Mouse (Mus musculus) forebrain, embryonic 12.5 days (tissue): ENCODE data around the gene Gm20388. TPM values are rescaled to one million over a fixed set of nuclear protein-coding genes. Genes with fewer than 3 reads are reported as not detected.

Experiments used
- ATAC-seq: fragments of 200-750 bp; cut with Nextera tagmentation; 2 replicates; pipeline ENCODE4 v1.8.0; 2017; ENCODE audit warnings: moderate TSS enrichment; ENCODE audit not compliant: low FRiP score
- H3K27ac ChIP-seq: fragments of 300-500 bp; sonication (generic); 2 replicates; pipeline ENCODE4 v1.5.1; 2016; ENCODE audit warnings: mild to moderate bottlenecking
- H3K27me3 ChIP-seq: fragments of 300-500 bp; sonication (generic); 2 replicates; pipeline ENCODE4 v1.6.1; 2016; ENCODE audit warnings: mild to moderate bottlenecking
- H3K36me3 ChIP-seq: fragments of 300-500 bp; sonication (generic); replicated peaks from 2 replicates; pipeline ENCODE4 v1.6.1; 2016; ENCODE audit warnings: mild to moderate bottlenecking
- H3K4me1 ChIP-seq: fragments of 300-500 bp; sonication (generic); 2 replicates; pipeline ENCODE4 v1.6.1; 2016
- H3K4me2 ChIP-seq: fragments of 300-500 bp; sonication (generic); 2 replicates; pipeline ENCODE4 v1.6.1; 2016; ENCODE audit warnings: mild to moderate bottlenecking, moderate library complexity
- H3K4me3 ChIP-seq: fragments of 300-500 bp; sonication (generic); replicated peaks from 2 replicates; pipeline ENCODE4 v1.5.1; 2016; ENCODE audit warnings: mild to moderate bottlenecking
- H3K9ac ChIP-seq: fragments of 300-500 bp; sonication (generic); 2 replicates; pipeline ENCODE4 v1.6.1; 2016; ENCODE audit warnings: mild to moderate bottlenecking
- H3K9me3 ChIP-seq: fragments of 300-500 bp; sonication (generic); 2 replicates; pipeline ENCODE4 v1.6.1; 2016
- WGBS: fragments of 180-500 bp; shearing (Covaris S2); methylation state at CpG from one replicate; pipeline ENCODE4 v1.1.7; 2016; 5-methylcytosine and 5-hydroxymethylcytosine counted together
- polyA plus RNA-seq: library from polyadenylated mRNA; unstranded; fragments of >200 nt; fragmentation: Nextera tagmentation; extraction: Ambion mirVana; gene quantifications from 2 replicates; pipeline ENCODE4 v1.2.1, GENCODE M21; 2016

Gm20388 gene
- polyA plus RNA-seq, 1 experiment from 2014 or later: not detected

DNA sequence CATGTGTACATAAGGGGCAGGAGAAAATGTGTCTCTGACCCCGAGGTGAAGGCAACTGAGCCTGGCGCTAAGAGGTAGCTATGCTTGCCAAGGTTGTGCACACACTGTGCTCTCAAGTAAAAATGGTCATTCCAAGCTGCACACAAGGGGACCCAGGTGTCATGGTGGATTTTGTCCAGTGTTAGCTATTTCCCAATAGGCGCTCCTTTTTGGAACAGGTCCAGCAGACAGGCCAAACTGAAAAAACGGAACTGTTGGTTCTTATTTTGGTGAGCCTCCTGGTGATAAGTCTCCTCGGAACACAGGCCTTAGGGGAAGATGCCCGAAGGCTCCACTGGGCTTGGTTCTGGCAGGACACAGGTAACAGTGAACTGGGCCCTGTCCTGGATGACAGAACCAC is 2543.8 kb downstream of the Gm20388 start:
- no peaks in the 10 kb centered on the region for H3K9me3 ChIP-seq
- peaks cover 34% of the 10 kb centered on the region for H3K27me3 ChIP-seq
- H3K9ac ChIP-seq: no peak overlapping the region
- no peak overlapping the region for H3K4me3 ChIP-seq
- H3K27ac ChIP-seq: no peak overlapping the region
- no peaks in the 10 kb centered on the region for H3K4me1 ChIP-seq
- H3K36me3 ChIP-seq: no peaks in the 10 kb centered on the region
- 90% methylated on average over 6 of the region's 6 CpGs for WGBS
- H3K4me2 ChIP-seq: no peak overlapping the region
- ATAC-seq: no peak

GRCm38 (mm10) chr8:122457171-122457570 is 2546.5 kb downstream of the Gm20388 start:
- Histone ChIP-seq H3K4me3 (no peak overlapping the region), H3K4me1 (peaks cover 15% of the 10 kb centered on the region), H3K36me3 (no peaks in the 10 kb centered on the region), H3K4me2 (no peak overlapping the region), H3K27ac (no peak overlapping the region), H3K27me3 (peaks cover 61% of the 10 kb centered on the region), H3K9ac (no peak overlapping the region), H3K9me3 (no peaks in the 10 kb centered on the region)
- ATAC-seq: no peak
- WGBS: 73% methylated on average over 11 of the region's 11 CpGs

DNA sequence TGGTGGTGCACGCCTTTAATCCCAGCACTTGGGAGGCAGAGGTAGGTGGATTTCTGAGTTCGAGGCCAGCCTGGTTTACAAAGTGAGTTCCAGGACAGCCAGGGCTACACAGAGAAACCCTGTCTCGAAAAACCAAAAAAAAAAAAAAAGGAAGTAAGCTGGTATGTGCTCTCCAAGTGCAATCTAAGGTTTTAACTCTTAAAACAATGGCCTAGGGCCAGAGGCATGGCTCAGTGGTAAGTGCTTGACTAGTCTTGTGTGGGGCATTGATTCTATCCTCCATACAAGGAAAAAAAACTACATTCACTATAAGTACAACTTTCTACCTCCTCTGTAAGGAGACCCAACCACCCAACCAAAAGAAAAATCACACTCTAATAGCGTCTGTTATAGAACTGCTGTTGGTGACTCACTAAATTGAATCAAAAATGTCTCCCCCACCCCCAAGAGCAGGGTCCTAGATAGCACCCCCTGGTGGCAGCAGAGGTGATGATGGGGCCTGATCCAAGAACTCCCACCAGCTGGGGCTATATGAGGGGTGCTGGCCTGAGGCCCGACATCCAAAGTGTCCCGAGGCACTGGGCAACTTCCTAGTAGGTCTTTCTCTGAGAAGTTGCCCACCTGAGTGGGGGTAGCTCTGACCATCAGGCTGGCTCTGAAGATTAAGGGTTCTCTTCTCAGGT is 2548.7 kb downstream of the Gm20388 start:
- Histone ChIP-seq H3K4me2 (no peak overlapping the region), H3K36me3 (no peaks in the 10 kb centered on the region), H3K27me3 (peaks cover 82% of the 10 kb centered on the region), H3K4me1 (peaks cover 15% of the 10 kb centered on the region), H3K9ac (no peak overlapping the region), H3K27ac (no peak overlapping the region), H3K4me3 (no peak overlapping the region), H3K9me3 (no peaks in the 10 kb centered on the region)
- WGBS: 53% methylated on average over 6 of the region's 6 CpGs
- ATAC-seq: no peak

- ATAC-seq: no peak
- H3K4me3 ChIP-seq: peak overlapping the region; percentile 37; the same call in 1 of the 2 replicates
- 30% methylated on average over 7 of the region's 7 CpGs for WGBS
Observed at GRCm38 (mm10) chr8:122459990-122460389, 2549.3 kb downstream of the Gm20388 start.

GRCm38 (mm10) chr8:122460524-122461472 is 2550.2 kb downstream of the Gm20388 start, which contains the start of gene Snai3:
Gene Snai3, minus strand, starts transcription at chr8:122460733.
- H3K4me3 ChIP-seq: peak within 1 kb of the TSS; percentile 37
- ATAC-seq: peak; percentile 64
- no peaks in the 10 kb centered on the region for H3K36me3 ChIP-seq
- H3K4me2 ChIP-seq: peak within 1 kb of the TSS; percentile 65
- no peaks in the 10 kb centered on the region for H3K9me3 ChIP-seq
- peaks cover 15% of the 10 kb centered on the region for H3K4me1 ChIP-seq
- 2% methylated on average over 55 of the region's 56 CpGs for WGBS
- peak within 1 kb of the TSS; percentile 40; the same call in 1 of the 2 replicates for H3K9ac ChIP-seq
- peaks cover 82% of the 10 kb centered on the region for H3K27me3 ChIP-seq
- no peak within 1 kb of the TSS for H3K27ac ChIP-seq

More at GRCm38 (mm10) chr8:122459990-122460389, 2549.3 kb downstream of the Gm20388 start:
- Histone ChIP-seq H3K27me3 (peaks cover 82% of the 10 kb centered on the region), H3K9ac (no peak overlapping the region), H3K36me3 (no peaks in the 10 kb centered on the region), H3K27ac (no peak overlapping the region), H3K4me1 (peaks cover 15% of the 10 kb centered on the region), H3K4me2 (peak overlapping the region; percentile 65), H3K9me3 (no peaks in the 10 kb centered on the region)

DNA sequence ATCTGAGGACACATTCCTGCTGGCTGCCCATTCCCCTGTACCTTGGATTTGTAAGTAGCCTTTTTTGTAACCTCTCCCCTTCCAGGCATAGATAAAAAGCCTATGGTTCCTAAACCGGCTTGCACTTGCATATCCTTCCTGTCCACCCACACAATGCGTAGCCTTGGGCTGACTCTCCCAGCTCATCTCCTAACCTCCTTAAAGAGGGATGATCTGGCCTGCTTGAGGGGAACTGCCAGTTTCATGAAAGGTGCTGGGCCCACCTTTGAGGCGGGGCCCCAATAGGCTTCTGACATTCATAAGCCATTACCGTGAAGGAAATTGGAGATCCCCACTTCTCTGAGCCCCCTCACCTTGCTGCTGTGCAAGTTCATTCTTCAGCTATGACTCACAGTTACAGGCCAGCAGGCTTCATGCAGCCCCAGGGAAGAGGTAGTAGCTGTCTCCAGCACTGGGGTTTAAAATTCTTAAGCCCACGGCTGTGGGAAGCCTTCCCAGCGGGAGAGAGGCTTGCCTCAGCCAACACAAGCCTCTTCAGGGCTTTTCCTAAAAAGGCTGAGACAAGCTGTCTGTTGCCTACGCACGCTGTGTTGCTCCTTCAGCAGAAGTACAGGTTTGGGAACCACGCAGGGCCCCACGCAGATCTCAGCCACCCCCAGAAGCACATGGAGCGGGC is 2551.0 kb downstream of the Gm20388 start:
- Histone ChIP-seq H3K27me3 (peaks cover 75% of the 10 kb centered on the region), H3K27ac (0 out of 2 replicates have a peak overlapping the region, but pooled peaks have one; percentile 14), H3K4me3 (no peak overlapping the region), H3K36me3 (peaks cover 4% of the 10 kb centered on the region), H3K9ac (no peak overlapping the region), H3K4me1 (peaks cover 15% of the 10 kb centered on the region), H3K9me3 (no peaks in the 10 kb centered on the region), H3K4me2 (no peak overlapping the region)
- 62% methylated on average over 11 of the region's 11 CpGs for WGBS
- ATAC-seq: no peak

DNA sequence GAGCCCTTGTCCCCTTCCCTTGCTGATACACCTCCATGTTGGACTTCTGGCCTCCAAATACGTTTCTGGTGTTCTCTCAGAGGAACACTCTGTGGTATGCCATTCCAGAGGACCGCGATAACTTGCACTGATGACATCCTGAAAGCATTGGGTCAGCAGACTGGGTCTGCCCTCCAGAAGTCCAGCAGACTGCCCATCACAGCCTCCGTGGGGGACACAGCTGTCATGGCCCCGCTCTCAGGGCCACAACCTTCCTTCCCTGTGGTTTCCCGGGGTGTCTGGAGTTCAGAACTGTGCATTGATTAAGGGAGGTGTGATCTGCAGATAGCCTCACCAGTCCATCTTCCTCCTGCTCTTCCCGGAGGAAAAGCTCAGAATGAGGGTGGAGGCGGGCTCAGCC is 2551.9 kb downstream of the Gm20388 start:
- Histone ChIP-seq H3K4me1 (peaks cover 15% of the 10 kb centered on the region), H3K36me3 (peaks cover 13% of the 10 kb centered on the region), H3K4me3 (no peak overlapping the region), H3K9ac (no peak overlapping the region), H3K4me2 (no peak overlapping the region), H3K9me3 (no peaks in the 10 kb centered on the region), H3K27ac (no peak overlapping the region), H3K27me3 (peaks cover 66% of the 10 kb centered on the region)
- ATAC-seq: no peak
- 74% methylated on average over 8 of the region's 8 CpGs for WGBS

GRCm38 (mm10) chr8:122463651-122464640 is 2553.3 kb downstream of the Gm20388 start:
- H3K27me3 ChIP-seq: peaks cover 52% of the 10 kb centered on the region

GRCm38 (mm10) chr8:122464985-122465384 is 2554.3 kb downstream of the Gm20388 start:
- H3K4me2 ChIP-seq: no peak overlapping the region
- WGBS: 73% methylated on average over 7 of the region's 7 CpGs
- no peak for ATAC-seq
- H3K36me3 ChIP-seq: peaks cover 35% of the 10 kb centered on the region
- H3K27me3 ChIP-seq: peaks cover 42% of the 10 kb centered on the region
- no peaks in the 10 kb centered on the region for H3K9me3 ChIP-seq
- H3K4me3 ChIP-seq: no peak overlapping the region
- no peak overlapping the region for H3K9ac ChIP-seq
- no peak overlapping the region for H3K27ac ChIP-seq
- H3K4me1 ChIP-seq: peaks cover 13% of the 10 kb centered on the region

More at GRCm38 (mm10) chr8:122463651-122464640, 2553.3 kb downstream of the Gm20388 start:
- 71% methylated on average over 12 of the region's 12 CpGs for WGBS
- Histone ChIP-seq H3K36me3 (peaks cover 25% of the 10 kb centered on the region), H3K4me3 (no peak overlapping the region), H3K4me1 (peaks cover 15% of the 10 kb centered on the region), H3K9me3 (no peaks in the 10 kb centered on the region), H3K9ac (no peak overlapping the region), H3K4me2 (no peak overlapping the region), H3K27ac (no peak overlapping the region)
- no peak for ATAC-seq

- peaks cover 43% of the 10 kb centered on the region for H3K36me3 ChIP-seq
- 92% methylated on average over 13 of the region's 13 CpGs for WGBS
- H3K27ac ChIP-seq: no peak overlapping the region
- no peak overlapping the region for H3K4me3 ChIP-seq
- no peak overlapping the region for H3K4me2 ChIP-seq
- no peaks in the 10 kb centered on the region for H3K9me3 ChIP-seq
- no peak for ATAC-seq
- no peak overlapping the region for H3K9ac ChIP-seq
- H3K27me3 ChIP-seq: peaks cover 14% of the 10 kb centered on the region
- H3K4me1 ChIP-seq: no peaks in the 10 kb centered on the region
Observed at GRCm38 (mm10) chr8:122467816-122468215, 2557.2 kb downstream of the Gm20388 start.

- Histone ChIP-seq H3K9ac (no peak overlapping the region), H3K4me1 (peaks cover 4% of the 10 kb centered on the region), H3K9me3 (no peaks in the 10 kb centered on the region), H3K4me3 (no peak overlapping the region), H3K27ac (no peak overlapping the region), H3K27me3 (no peaks in the 10 kb centered on the region), H3K36me3 (peaks cover 56% of the 10 kb centered on the region), H3K4me2 (no peak overlapping the region)
- WGBS: 85% methylated on average over 6 of the region's 6 CpGs
- ATAC-seq: no peak
Observed at GRCm38 (mm10) chr8:122469407-122469806, 2558.8 kb downstream of the Gm20388 start.
